Mouse (Mus musculus) MEL (cell line): Measurements from ENCODE around the gene Mad2l1bp. TPM values are rescaled to one million over a fixed set of nuclear protein-coding genes. Genes with fewer than 3 reads are reported as not detected.

Experiments
- DNase-seq: peaks from one replicate; pipeline ENCODE4 v3.0.0; 2011; ENCODE audit warnings: low read depth, low spot score
- H3K27ac ChIP-seq: 2 replicates; pipeline ENCODE4 v1.5.1; 2012; ENCODE audit warnings: low read depth, mild to moderate bottlenecking, control low read depth, low read length, moderate library complexity; ENCODE audit not compliant: control insufficient read depth
- H3K27me3 ChIP-seq, 2 experiments: fragments of 150-350 bp in 1 of 2; sonication (generic) in 1 of 2; 2 replicates each; pipeline ENCODE4 v1.6.1; 2012; ENCODE audit warnings: low read length in 2 of 2, mild to moderate bottlenecking in 2 of 2, improper control_type of control experiment in 1 of 2, moderate library complexity in 1 of 2; ENCODE audit not compliant: insufficient read depth in 2 of 2, control insufficient read depth in 1 of 2
- H3K36me3 ChIP-seq, 2 experiments: 2 replicates each; pipeline ENCODE4 v1.6.1; 2012 to 2014; ENCODE audit warnings: low read length in 2 of 2, improper control_type of control experiment in 1 of 2, inconsistent platforms in 1 of 2, mild to moderate bottlenecking in 1 of 2; ENCODE audit not compliant: insufficient read depth in 2 of 2, control insufficient read depth in 1 of 2
- H3K4me1 ChIP-seq, 2 experiments: fragments of 150-350 bp in 1 of 2; sonication (generic) in 1 of 2; 2 replicates each; pipeline ENCODE4 v1.6.1; 2012; ENCODE audit warnings: low read length in 2 of 2, improper control_type of control experiment in 1 of 2, mild to moderate bottlenecking in 1 of 2; ENCODE audit not compliant: insufficient read depth in 2 of 2, control insufficient read depth in 1 of 2
- H3K4me3 ChIP-seq, 2 experiments: fragments of 150-350 bp in 1 of 2; sonication (generic) in 1 of 2; 2 replicates each; pipeline ENCODE4 v1.5.1; 2012; ENCODE audit warnings: low read depth in 2 of 2, low read length in 2 of 2, mild to moderate bottlenecking in 2 of 2, moderate library complexity in 2 of 2, control low read depth in 1 of 2, improper control_type of control experiment in 1 of 2; ENCODE audit not compliant: control insufficient read depth in 1 of 2, insufficient read depth in 1 of 2
- H3K79me2 ChIP-seq: 2 replicates; pipeline ENCODE4 v1.6.1; 2012; ENCODE audit warnings: mild to moderate bottlenecking, low read length, moderate library complexity; ENCODE audit not compliant: control insufficient read depth, poor library complexity, insufficient read depth
- H3K9ac ChIP-seq: 2 replicates; pipeline ENCODE4 v1.6.1; 2012; ENCODE audit warnings: low read depth, mild to moderate bottlenecking, control low read depth, low read length, moderate library complexity; ENCODE audit not compliant: control insufficient read depth, poor library complexity, severe bottlenecking
- H3K9me3 ChIP-seq: fragments of 150-350 bp; sonication (generic); replicated peaks from 2 replicates; pipeline ENCODE4 v1.6.1; 2012; ENCODE audit warnings: mild to moderate bottlenecking, low read length, improper control_type of control experiment, moderate library complexity; ENCODE audit not compliant: insufficient read depth
- CTCF ChIP-seq, 3 experiments: IDR thresholded peaks in 2 of 3; conservative IDR thresholded peaks in 1 of 3; 2 replicates each; pipeline ENCODE4 v1.5.1; 2011 to 2012; ENCODE audit warnings: low read length in 3 of 3, low read depth in 2 of 3, mild to moderate bottlenecking in 2 of 3, improper control_type of control experiment in 1 of 3, inconsistent platforms in 1 of 3, mixed read lengths in 1 of 3, moderate library complexity in 1 of 3; ENCODE audit not compliant: control insufficient read depth in 1 of 3, insufficient read depth in 1 of 3, poor library complexity in 1 of 3, severe bottlenecking in 1 of 3
- ETS1 ChIP-seq: IDR thresholded peaks from 2 replicates; pipeline ENCODE4 v1.6.1; 2012; ENCODE audit warnings: low read depth, mild to moderate bottlenecking, inconsistent platforms, low read length, improper control_type of control experiment, moderate library complexity
- GABPA ChIP-seq: IDR thresholded peaks from 2 replicates; pipeline ENCODE4 v1.6.1; 2012; ENCODE audit warnings: low read depth, mild to moderate bottlenecking, inconsistent platforms, low read length, improper control_type of control experiment, moderate library complexity
- GATA1 ChIP-seq: IDR thresholded peaks from 2 replicates; pipeline ENCODE4 v1.6.1; 2011; ENCODE audit warnings: low read depth, low read length, improper control_type of control experiment
- KAT2A ChIP-seq: conservative IDR thresholded peaks from 2 replicates; pipeline ENCODE4 v1.6.1; 2012; ENCODE audit warnings: low read depth, low read length, improper control_type of control experiment, inconsistent platforms
- MAFK ChIP-seq: IDR thresholded peaks from 2 replicates; pipeline ENCODE4 v1.6.1; 2011; ENCODE audit warnings: low read depth, mild to moderate bottlenecking, low read length, improper control_type of control experiment, borderline replicate concordance
- MAZ ChIP-seq: IDR thresholded peaks from 2 replicates; pipeline ENCODE4 v1.6.1; 2012; ENCODE audit warnings: low read depth, mild to moderate bottlenecking, inconsistent platforms, low read length, improper control_type of control experiment
- MEF2A ChIP-seq: IDR thresholded peaks from 2 replicates; pipeline ENCODE4 v1.6.1; 2014; ENCODE audit warnings: low read depth, mild to moderate bottlenecking, inconsistent platforms, low read length, improper control_type of control experiment; ENCODE audit not compliant: poor library complexity, insufficient replicate concordance, severe bottlenecking; ENCODE audit errors: extremely low read depth
- MXI1 ChIP-seq: IDR thresholded peaks from 2 replicates; pipeline ENCODE4 v1.6.1; 2011; ENCODE audit warnings: mild to moderate bottlenecking, low read depth, low read length, improper control_type of control experiment
- MYC ChIP-seq: IDR thresholded peaks from 2 replicates; pipeline ENCODE4 v1.6.1; 2011; ENCODE audit warnings: low read depth, mild to moderate bottlenecking, low read length, improper control_type of control experiment, moderate library complexity
- POLR2A ChIP-seq, 2 experiments: IDR thresholded peaks; 2 replicates each; pipeline ENCODE4 v1.6.1; 2011 to 2012; ENCODE audit warnings: low read length in 2 of 2, mild to moderate bottlenecking in 2 of 2, control low read depth in 1 of 2, improper control_type of control experiment in 1 of 2, low read depth in 1 of 2, moderate library complexity in 1 of 2; ENCODE audit not compliant: control insufficient read depth in 1 of 2, insufficient read depth in 1 of 2, poor library complexity in 1 of 2
- RAD21 ChIP-seq: IDR thresholded peaks from 2 replicates; pipeline ENCODE4 v1.6.1; 2011; ENCODE audit warnings: mild to moderate bottlenecking, low read depth, low read length, improper control_type of control experiment
- ZC3H11A ChIP-seq: IDR thresholded peaks from 2 replicates; pipeline ENCODE4 v1.6.1; 2012; ENCODE audit warnings: low read depth, mild to moderate bottlenecking, inconsistent platforms, low read length, improper control_type of control experiment
- polyA plus RNA-seq, 2 experiments: library from polyadenylated mRNA; stranded (reverse) in 1 of 2; unstranded in 1 of 2; fragments of >175 nt in 1 of 2; fragments of >200 nt in 1 of 2; gene quantifications; 2 replicates each; pipeline versions ENCODE4 v1.2.1 to v1.2.4; 2012; ENCODE audit warnings: low replicate concordance in 2 of 2, low read depth in 1 of 2; ENCODE audit not compliant: insufficient read length in 2 of 2, insufficient read depth in 1 of 2, missing spikeins in 1 of 2
- total RNA-seq: library from RNA; depleted of rRNA; stranded (reverse); fragments of 300-350 nt; gene quantifications from 2 replicates; pipeline ENCODE4 v1.2.3, GENCODE M21; 2012

Gene Mad2l1bp
- total and polyA plus RNA-seq, 3 experiments = 14.1 to 23.1 TPM; not detected in 1

DNA sequence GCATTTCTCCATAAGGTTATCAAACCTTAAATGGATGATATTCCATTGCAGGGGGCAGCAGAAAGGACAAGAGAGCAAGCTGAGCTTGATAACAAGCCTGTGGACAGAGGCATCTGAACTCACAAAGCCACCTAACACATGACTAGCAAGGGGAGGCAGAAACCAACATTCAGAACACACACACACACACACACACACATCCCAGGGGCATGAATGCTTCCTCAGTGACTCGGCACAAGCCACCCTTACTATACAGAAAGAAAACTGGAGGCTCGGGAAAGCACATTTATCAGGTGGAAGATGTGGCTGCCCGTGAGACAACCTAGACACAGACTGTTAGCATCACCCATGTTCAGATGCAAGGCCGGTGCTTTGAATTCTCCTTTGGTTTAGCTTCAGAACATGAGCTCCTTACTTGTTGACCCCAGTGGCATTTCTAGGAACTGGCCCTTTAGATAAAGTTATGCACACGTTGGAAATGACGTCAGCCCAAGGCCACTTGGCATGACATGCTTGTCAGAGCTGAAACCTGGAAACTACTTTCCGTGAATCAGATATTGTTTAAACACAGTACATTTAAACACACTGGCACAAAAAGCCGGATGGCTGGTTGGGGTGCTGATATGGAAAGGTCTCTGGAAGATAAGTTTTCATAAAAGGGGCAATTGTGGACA, 14.7 kb downstream of the Mad2l1bp start:
- Histone ChIP-seq H3K79me2 (no peaks in the 10 kb centered on the region), H3K27me3 (no peaks in the 10 kb centered on the region), H3K4me1 (peaks cover 15 to 19% of the 10 kb centered on the region in 2 experiments), H3K9me3 (no peaks in the 10 kb centered on the region), H3K9ac (no peak overlapping the region), H3K36me3 (peaks cover 0 to 16% of the 10 kb centered on the region in 2 experiments; a peak in 2 of 4 replicates), H3K27ac (no peak overlapping the region), H3K4me3 (no peak overlapping the region)
- DNase-seq = peak; percentile 45
- TF ChIP-seq MXI1 = 0 out of 2 replicates have a peak, but pooled peaks have one; percentile 36
- no peak for TF ChIP-seq GABPA
- TF ChIP-seq ETS1 = peak; percentile 48; the same call in 1 of the 2 replicates

DNA sequence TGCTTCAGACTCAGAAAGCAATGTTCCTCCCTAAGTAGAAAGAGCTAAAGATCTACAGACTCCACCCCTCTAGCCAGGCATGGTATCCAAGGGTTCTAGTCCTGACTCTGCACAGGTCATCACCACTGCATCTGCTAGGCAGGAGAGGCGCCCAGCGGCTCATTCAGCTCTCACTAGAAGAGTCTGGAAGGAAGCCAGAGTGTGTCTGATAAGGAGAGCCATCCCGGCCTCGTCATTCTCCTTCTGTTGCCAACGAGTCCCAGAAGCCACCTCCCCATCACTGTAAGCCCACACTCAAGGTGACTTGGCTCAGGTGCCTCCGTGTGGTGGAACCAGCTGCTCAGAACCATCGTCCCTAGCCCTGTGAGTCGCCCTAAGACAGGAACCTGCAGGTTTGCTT, 20.5 kb downstream of the Mad2l1bp start:
- peak; percentile 82 for DNase-seq
- H3K9ac ChIP-seq = no peak overlapping the region
- H3K4me3 ChIP-seq = no peak overlapping the region
- H3K9me3 ChIP-seq = no peaks in the 10 kb centered on the region
- H3K4me1 ChIP-seq = peaks cover 2 to 13% of the 10 kb centered on the region in 2 experiments; a peak in 3 of 4 replicates
- H3K36me3 ChIP-seq = peaks cover 0 to 6% of the 10 kb centered on the region in 2 experiments; a peak in 2 of 4 replicates
- no peaks in the 10 kb centered on the region for H3K79me2 ChIP-seq
- no peak overlapping the region for H3K27ac ChIP-seq
- H3K27me3 ChIP-seq = no peaks in the 10 kb centered on the region
- TF ChIP-seq MAZ (no peak), CTCF (IDR thresholded peaks at IDR 0.05 in 2 of 3, conservative IDR thresholded peaks at IDR 0.05 in 1 of 3; ENCODE audit: control insufficient read depth in 1 of 3, insufficient read depth in 1 of 3, low read depth in 2 of 3, low read length in 3 of 3, poor library complexity in 1 of 3, severe bottlenecking in 1 of 3) (peak in 1 of 3 experiments; percentile 3; a peak in 1 of 6 replicates), POLR2A (IDR thresholded peaks at IDR 0.05; ENCODE audit: control insufficient read depth in 1 of 2, insufficient read depth in 1 of 2, low read depth in 1 of 2, low read length in 2 of 2, poor library complexity in 1 of 2) (no peak), ETS1 (peak; percentile 45), MYC (no peak), KAT2A (no peak), GATA1 (peak; percentile 67), MEF2A (no peak), MAFK (no peak), MXI1 (no peak), ZC3H11A (no peak), RAD21 (peak; percentile 6)
